Mouse (Mus musculus): Measurements from ENCODE around the gene Zfp61.

DNA sequence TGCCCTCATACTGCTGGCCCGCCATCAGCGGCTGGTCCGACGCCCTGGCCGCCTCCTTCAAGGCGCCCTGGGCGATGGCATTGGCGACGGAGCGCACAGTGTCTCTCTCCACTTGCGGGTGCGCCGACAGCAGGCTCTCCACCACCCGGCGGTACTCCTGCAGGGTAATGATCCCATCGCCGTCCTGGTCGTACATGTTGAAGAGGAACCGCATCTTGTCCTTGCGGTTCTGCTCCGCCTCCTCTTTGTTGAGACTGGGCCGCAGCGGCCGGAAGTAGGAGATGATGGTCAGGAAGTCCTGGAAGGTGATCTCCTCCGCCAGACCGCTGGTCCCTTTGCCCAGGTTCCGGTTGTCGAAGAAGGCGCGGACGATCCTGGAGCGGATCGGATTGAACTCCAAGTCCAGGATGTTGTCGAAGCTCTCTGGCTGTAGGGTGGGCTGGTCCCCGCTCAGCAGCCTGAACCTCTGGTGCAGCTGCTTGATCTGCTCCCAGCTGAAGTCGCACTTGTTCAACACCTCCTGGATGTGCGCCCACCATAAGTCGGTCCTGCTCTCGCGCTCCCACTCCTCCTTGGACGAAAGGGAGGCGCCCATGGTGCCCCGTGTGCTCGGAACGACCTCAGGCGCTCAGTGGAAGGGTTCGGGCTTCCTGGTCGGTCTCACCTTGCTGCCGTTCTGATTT is 32.4 kb upstream of the Zfp61 start, which contains the start of gene Tescl:
- TF ChIP-seq CTCF (IDR thresholded peaks at IDR 0.05; ENCODE audit: insufficient read depth, low read length) (no peak), POLR2A (IDR thresholded peaks at IDR 0.05; ENCODE audit: borderline replicate concordance, extremely low read depth, low read depth, low read length) (no peak)
